Mouse (Mus musculus): Measurements from ENCODE around the gene Katnal1. TPM values are rescaled to one million over a fixed set of nuclear protein-coding genes. Genes with fewer than 3 reads are reported as not detected.
A peak's percentile ranks its signal among the peaks of the same experiment; 100 is the strongest.

Katnal1 gene
- polyA plus RNA-seq, 1 experiment from 2014 or later = 40.7 TPM

GRCm38 (mm10) chr5:148908191-148909056 is 20.7 kb downstream of the Katnal1 start:
- Histone ChIP-seq H3K9me3 (replicated peaks; ENCODE audit: control insufficient read depth, low read length, poor library complexity, severe bottlenecking) (no peaks in the 10 kb centered on the region), H3K9ac (ENCODE audit: low read depth, low read length) (no peak overlapping the region), H3K36me3 (ENCODE audit: control insufficient read depth, insufficient read depth, low read length) (peaks cover 13% of the 10 kb centered on the region), H3K4me2 (ENCODE audit: low read length) (no peak overlapping the region), H3K4me1 (ENCODE audit: control insufficient read depth, insufficient read depth, low read length) (peaks cover 11% of the 10 kb centered on the region), H3K27me3 (ENCODE audit: control insufficient read depth, insufficient read depth, low read depth, low read length) (no peaks in the 10 kb centered on the region), H3K4me3 (ENCODE audit: low read depth, low read length) (no peak overlapping the region), H3K27ac (ENCODE audit: low read length) (peak overlapping the region; percentile 55; the same call in 1 of the 2 replicates)
- 43% methylated on average over 17 of the region's 17 CpGs for WGBS
- ATAC-seq = peak; percentile 57

DNA sequence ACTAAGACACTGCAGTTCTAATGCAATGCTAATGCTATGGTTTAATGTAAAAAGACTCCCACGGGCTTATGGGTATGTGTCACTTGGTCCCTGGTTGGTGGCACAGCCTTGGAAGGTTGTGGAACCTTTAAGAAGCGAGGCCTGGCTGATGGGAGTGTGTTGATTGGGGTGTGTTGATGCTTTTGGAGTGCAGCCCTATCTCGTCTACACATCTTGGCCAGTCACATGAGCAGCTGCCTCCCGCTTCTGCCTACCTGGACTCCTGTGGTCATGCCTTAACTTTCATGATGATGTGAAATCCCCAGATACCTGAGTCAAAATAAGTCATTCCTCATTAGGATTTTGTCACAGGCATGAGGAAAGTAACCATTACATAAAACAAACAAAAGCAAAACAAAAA is 22.8 kb downstream of the Katnal1 start:
- Histone ChIP-seq H3K4me2 (ENCODE audit: low read length) (no peak overlapping the region), H3K27ac (ENCODE audit: low read length) (no peak overlapping the region), H3K27me3 (ENCODE audit: control insufficient read depth, insufficient read depth, low read depth, low read length) (no peaks in the 10 kb centered on the region), H3K9me3 (replicated peaks; ENCODE audit: control insufficient read depth, low read length, poor library complexity, severe bottlenecking) (no peaks in the 10 kb centered on the region), H3K36me3 (ENCODE audit: control insufficient read depth, insufficient read depth, low read length) (peaks cover 8% of the 10 kb centered on the region; the same call in 1 of the 2 replicates), H3K4me1 (ENCODE audit: control insufficient read depth, insufficient read depth, low read length) (peaks cover 11% of the 10 kb centered on the region), H3K4me3 (ENCODE audit: low read depth, low read length) (no peak overlapping the region), H3K9ac (ENCODE audit: low read depth, low read length) (no peak overlapping the region)
- 91% methylated on average over 4 of the region's 4 CpGs for WGBS
- ATAC-seq = no peak

- H3K9me3 ChIP-seq (replicated peaks; ENCODE audit: control insufficient read depth, low read length, poor library complexity, severe bottlenecking) = no peaks in the 10 kb centered on the region
- H3K4me1 ChIP-seq (ENCODE audit: control insufficient read depth, insufficient read depth, low read length) = peaks cover 11% of the 10 kb centered on the region
- WGBS = 68% methylated on average over 6 of the region's 6 CpGs
- H3K4me3 ChIP-seq (ENCODE audit: low read depth, low read length) = no peak overlapping the region
- H3K27me3 ChIP-seq (ENCODE audit: control insufficient read depth, insufficient read depth, low read depth, low read length) = no peaks in the 10 kb centered on the region
- H3K27ac ChIP-seq (ENCODE audit: low read length) = no peak overlapping the region
- H3K4me2 ChIP-seq (ENCODE audit: low read length) = no peak overlapping the region
- H3K36me3 ChIP-seq (ENCODE audit: control insufficient read depth, insufficient read depth, low read length) = peaks cover 7% of the 10 kb centered on the region; the same call in 1 of the 2 replicates
- no peak for ATAC-seq
- no peak overlapping the region for H3K9ac ChIP-seq (ENCODE audit: low read depth, low read length)
These were observed 24.3 kb downstream of the Katnal1 start for GRCm38 (mm10) chr5:148904846-148905245.

- H3K9me3 ChIP-seq (replicated peaks; ENCODE audit: control insufficient read depth, low read length, poor library complexity, severe bottlenecking) = no peaks in the 10 kb centered on the region
- peaks cover 3% of the 10 kb centered on the region; the same call in 1 of the 2 replicates for H3K36me3 ChIP-seq (ENCODE audit: control insufficient read depth, insufficient read depth, low read length)
- H3K4me1 ChIP-seq (ENCODE audit: control insufficient read depth, insufficient read depth, low read length) = 0 out of 2 replicates have a peak, but pooled peaks cover 2% of the 10 kb centered on the region
- ATAC-seq = no peak
- H3K4me3 ChIP-seq (ENCODE audit: low read depth, low read length) = no peak overlapping the region
- no peaks in the 10 kb centered on the region for H3K27me3 ChIP-seq (ENCODE audit: control insufficient read depth, insufficient read depth, low read depth, low read length)
- H3K9ac ChIP-seq (ENCODE audit: low read depth, low read length) = no peak overlapping the region
- H3K4me2 ChIP-seq (ENCODE audit: low read length) = no peak overlapping the region
- WGBS = 95% methylated on average over 7 of the region's 7 CpGs
- no peak overlapping the region for H3K27ac ChIP-seq (ENCODE audit: low read length)
These were observed 29.8 kb downstream of the Katnal1 start for GRCm38 (mm10) chr5:148899361-148899760.

DNA sequence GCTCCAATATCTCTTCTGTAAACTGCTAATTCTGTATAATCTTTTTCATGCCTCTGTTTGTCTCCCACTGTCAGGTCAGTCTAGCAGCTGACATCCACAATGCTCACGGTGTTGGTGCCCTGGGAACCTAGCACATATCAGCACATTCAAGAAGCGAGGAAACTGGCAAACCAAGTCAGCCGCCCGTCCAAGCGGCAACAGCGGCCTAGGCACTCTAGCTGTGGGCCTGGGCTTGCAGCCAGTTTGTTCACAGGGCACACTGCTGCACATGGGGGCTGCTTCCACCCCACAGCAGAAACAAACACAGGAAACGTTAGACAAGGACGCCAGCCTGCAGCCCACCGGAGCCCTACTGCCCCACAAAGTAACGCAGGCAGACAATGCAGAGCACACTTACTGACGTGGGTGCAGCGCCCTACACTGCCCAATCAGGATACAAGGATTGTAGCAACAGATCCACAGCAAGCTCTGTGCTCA is 31.1 kb downstream of the Katnal1 start:
- no peak overlapping the region for H3K9ac ChIP-seq (ENCODE audit: low read depth, low read length)
- H3K9me3 ChIP-seq (replicated peaks; ENCODE audit: control insufficient read depth, low read length, poor library complexity, severe bottlenecking) = no peaks in the 10 kb centered on the region
- H3K36me3 ChIP-seq (ENCODE audit: control insufficient read depth, insufficient read depth, low read length) = peaks cover 10% of the 10 kb centered on the region
- WGBS = 60% methylated on average over 12 of the region's 12 CpGs
- 0 out of 2 replicates have a peak, but pooled peaks have one; percentile 36 for ATAC-seq
- no peaks in the 10 kb centered on the region for H3K27me3 ChIP-seq (ENCODE audit: control insufficient read depth, insufficient read depth, low read depth, low read length)
- H3K4me2 ChIP-seq (ENCODE audit: low read length) = no peak overlapping the region
- H3K27ac ChIP-seq (ENCODE audit: low read length) = no peak overlapping the region
- no peak overlapping the region for H3K4me3 ChIP-seq (ENCODE audit: low read depth, low read length)
- 0 out of 2 replicates have a peak, but pooled peaks cover 2% of the 10 kb centered on the region for H3K4me1 ChIP-seq (ENCODE audit: control insufficient read depth, insufficient read depth, low read length)

GRCm38 (mm10) chr5:148897069-148897702 is 31.9 kb downstream of the Katnal1 start:
- no peaks in the 10 kb centered on the region for H3K9me3 ChIP-seq (replicated peaks; ENCODE audit: control insufficient read depth, low read length, poor library complexity, severe bottlenecking)
- H3K4me3 ChIP-seq (ENCODE audit: low read depth, low read length) = no peak overlapping the region
- no peaks in the 10 kb centered on the region for H3K27me3 ChIP-seq (ENCODE audit: control insufficient read depth, insufficient read depth, low read depth, low read length)
- peaks cover 17% of the 10 kb centered on the region for H3K36me3 ChIP-seq (ENCODE audit: control insufficient read depth, insufficient read depth, low read length)
- ATAC-seq = no peak
- 53% methylated on average over 14 of the region's 14 CpGs for WGBS
- H3K4me2 ChIP-seq (ENCODE audit: low read length) = no peak overlapping the region
- no peak overlapping the region for H3K9ac ChIP-seq (ENCODE audit: low read depth, low read length)
- H3K27ac ChIP-seq (ENCODE audit: low read length) = no peak overlapping the region
- H3K4me1 ChIP-seq (ENCODE audit: control insufficient read depth, insufficient read depth, low read length) = 0 out of 2 replicates have a peak, but pooled peaks cover 2% of the 10 kb centered on the region

GRCm38 (mm10) chr5:148896515-148896914 is 32.6 kb downstream of the Katnal1 start:
- Histone ChIP-seq H3K27ac (ENCODE audit: low read length) (no peak overlapping the region), H3K4me3 (ENCODE audit: low read depth, low read length) (no peak overlapping the region), H3K27me3 (ENCODE audit: control insufficient read depth, insufficient read depth, low read depth, low read length) (no peaks in the 10 kb centered on the region), H3K9ac (ENCODE audit: low read depth, low read length) (no peak overlapping the region), H3K4me2 (ENCODE audit: low read length) (no peak overlapping the region), H3K4me1 (ENCODE audit: control insufficient read depth, insufficient read depth, low read length) (0 out of 2 replicates have a peak, but pooled peaks cover 2% of the 10 kb centered on the region), H3K36me3 (ENCODE audit: control insufficient read depth, insufficient read depth, low read length) (peaks cover 20% of the 10 kb centered on the region), H3K9me3 (replicated peaks; ENCODE audit: control insufficient read depth, low read length, poor library complexity, severe bottlenecking) (no peaks in the 10 kb centered on the region)
- no peak for ATAC-seq
- 85% methylated on average over 10 of the region's 10 CpGs for WGBS

- H3K4me1 ChIP-seq (ENCODE audit: control insufficient read depth, insufficient read depth, low read length) = 0 out of 2 replicates have a peak, but pooled peaks cover 2% of the 10 kb centered on the region
- H3K4me2 ChIP-seq (ENCODE audit: low read length) = no peak overlapping the region
- H3K4me3 ChIP-seq (ENCODE audit: low read depth, low read length) = no peak overlapping the region
- H3K36me3 ChIP-seq (ENCODE audit: control insufficient read depth, insufficient read depth, low read length) = peaks cover 25% of the 10 kb centered on the region
- H3K9me3 ChIP-seq (replicated peaks; ENCODE audit: control insufficient read depth, low read length, poor library complexity, severe bottlenecking) = no peaks in the 10 kb centered on the region
- no peak overlapping the region for H3K27ac ChIP-seq (ENCODE audit: low read length)
- no peaks in the 10 kb centered on the region for H3K27me3 ChIP-seq (ENCODE audit: control insufficient read depth, insufficient read depth, low read depth, low read length)
- H3K9ac ChIP-seq (ENCODE audit: low read depth, low read length) = no peak overlapping the region
- ATAC-seq = no peak
- WGBS = 92% methylated on average over 7 of the region's 7 CpGs
These were observed 33.3 kb downstream of the Katnal1 start for GRCm38 (mm10) chr5:148895833-148896232.
